Mouse (Mus musculus) liver, postnatal 0 days (tissue): ENCODE measurements at regions not wholly inside any gene's neighbourhood (a gene's known extent, or its start where the extent isn't known, plus 50 kb on each side); places are given as distances from the start of the nearest gene placed in this dataset.

Experiments used
- CTCF ChIP-seq: sonication (generic); IDR thresholded peaks from 2 replicates; pipeline ENCODE4 v1.5.1; 2016; ENCODE audit warnings: antibody characterized with exemption, low read depth
- EP300 ChIP-seq: IDR thresholded peaks from 2 replicates; pipeline ENCODE4 v1.6.1; 2016; ENCODE audit warnings: antibody characterized with exemption, low read depth, mild to moderate bottlenecking

DNA sequence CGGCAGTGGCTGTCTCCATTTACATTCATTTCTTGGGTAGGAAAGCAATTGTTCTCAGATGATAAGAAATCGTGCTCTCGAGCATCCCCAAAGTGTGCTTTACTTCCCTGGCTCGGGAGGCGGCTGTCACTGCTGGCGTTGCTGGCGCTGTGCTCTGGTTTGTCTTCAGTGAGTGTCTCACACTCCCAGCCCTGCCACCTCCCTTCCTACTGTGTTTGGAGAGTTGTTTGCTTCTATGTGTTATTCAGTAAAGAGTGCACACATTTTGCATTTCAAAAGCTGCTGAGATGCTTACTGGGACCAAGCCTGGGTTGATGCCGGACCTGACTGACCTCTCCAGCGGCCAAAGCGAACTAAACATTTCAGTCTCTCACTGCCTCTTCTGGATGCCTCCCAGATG is 129.3 kb upstream of the Npvf start:
- no peak for TF ChIP-seq CTCF
- TF ChIP-seq EP300, result no peak
